Mouse (Mus musculus) adipocyte (in vitro differentiated cells): ENCODE results near the gene Gm17387.
"Not testable (repeated sequence)": the region's sequence is repeated elsewhere in the genome, so short reads cannot be mapped to it uniquely, and the experiment has no call there.

Source experiments
- DNase-seq: peaks from one replicate; pipeline ENCODE4 v3.0.0-alpha.2; 2016; ENCODE audit warnings: low spot score

Gm17387 gene

GRCm38 (mm10) chr7:141016707-141017697 lies 11.9 kb upstream of the Gm17387 start:
- DNase-seq: peak; percentile 73

GRCm38 (mm10) chr7:141017824-141018223 lies 11.1 kb upstream of the Gm17387 start, which contains the start of gene Ifitm6:
TSS of gene Ifitm6 (minus strand) at chr7:141017924.
- not testable (repeated sequence) for DNase-seq

GRCm38 (mm10) chr7:141019028-141019427 lies 9.9 kb upstream of the Gm17387 start:
- DNase-seq: no peak

DNA sequence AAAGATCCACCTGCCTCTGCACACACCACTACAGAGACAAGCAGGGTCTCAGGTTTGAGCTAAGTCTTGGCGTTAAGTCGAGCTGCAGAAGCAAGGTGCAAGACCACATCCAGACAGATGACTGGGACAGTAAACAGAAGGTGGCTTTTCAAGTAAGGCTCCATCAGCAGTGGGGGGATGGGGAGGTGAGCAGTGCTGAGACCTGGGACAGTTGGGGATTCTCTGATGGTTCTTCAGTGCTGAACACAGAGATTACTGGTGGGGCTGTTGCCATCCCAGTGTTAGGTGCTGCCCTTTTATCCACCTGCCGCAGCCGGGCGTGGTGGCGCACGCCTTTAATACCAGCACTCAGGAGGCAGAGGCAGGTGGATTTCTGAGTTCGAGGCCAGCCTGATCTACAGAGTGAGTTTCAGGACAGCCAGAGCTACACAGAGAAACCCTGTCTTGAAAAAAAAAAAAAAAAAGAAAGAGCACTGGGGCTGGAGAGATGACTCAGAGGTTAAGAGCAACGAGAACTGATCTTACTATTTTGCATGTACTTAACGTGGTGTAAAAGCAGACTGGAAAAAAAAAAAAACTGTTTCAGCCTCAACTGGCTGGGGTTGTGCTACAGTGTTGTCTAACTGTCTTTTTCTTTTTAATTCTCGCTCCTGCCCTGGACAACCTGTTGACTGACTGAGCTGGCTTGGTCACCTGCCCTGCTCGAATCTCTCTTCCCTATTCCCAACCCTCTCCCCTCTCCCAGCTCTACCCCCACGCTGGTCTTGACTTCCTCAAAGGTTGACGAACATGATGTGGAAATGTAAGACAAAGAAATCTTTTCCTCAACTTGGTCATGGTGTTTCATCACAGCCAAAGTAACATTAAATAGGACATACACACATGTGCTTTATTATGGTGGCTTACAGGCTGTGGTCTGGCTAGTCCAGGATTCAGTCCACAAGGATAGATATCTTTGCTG lies 7.2 kb upstream of the Gm17387 start:
- no peak for DNase-seq

DNA sequence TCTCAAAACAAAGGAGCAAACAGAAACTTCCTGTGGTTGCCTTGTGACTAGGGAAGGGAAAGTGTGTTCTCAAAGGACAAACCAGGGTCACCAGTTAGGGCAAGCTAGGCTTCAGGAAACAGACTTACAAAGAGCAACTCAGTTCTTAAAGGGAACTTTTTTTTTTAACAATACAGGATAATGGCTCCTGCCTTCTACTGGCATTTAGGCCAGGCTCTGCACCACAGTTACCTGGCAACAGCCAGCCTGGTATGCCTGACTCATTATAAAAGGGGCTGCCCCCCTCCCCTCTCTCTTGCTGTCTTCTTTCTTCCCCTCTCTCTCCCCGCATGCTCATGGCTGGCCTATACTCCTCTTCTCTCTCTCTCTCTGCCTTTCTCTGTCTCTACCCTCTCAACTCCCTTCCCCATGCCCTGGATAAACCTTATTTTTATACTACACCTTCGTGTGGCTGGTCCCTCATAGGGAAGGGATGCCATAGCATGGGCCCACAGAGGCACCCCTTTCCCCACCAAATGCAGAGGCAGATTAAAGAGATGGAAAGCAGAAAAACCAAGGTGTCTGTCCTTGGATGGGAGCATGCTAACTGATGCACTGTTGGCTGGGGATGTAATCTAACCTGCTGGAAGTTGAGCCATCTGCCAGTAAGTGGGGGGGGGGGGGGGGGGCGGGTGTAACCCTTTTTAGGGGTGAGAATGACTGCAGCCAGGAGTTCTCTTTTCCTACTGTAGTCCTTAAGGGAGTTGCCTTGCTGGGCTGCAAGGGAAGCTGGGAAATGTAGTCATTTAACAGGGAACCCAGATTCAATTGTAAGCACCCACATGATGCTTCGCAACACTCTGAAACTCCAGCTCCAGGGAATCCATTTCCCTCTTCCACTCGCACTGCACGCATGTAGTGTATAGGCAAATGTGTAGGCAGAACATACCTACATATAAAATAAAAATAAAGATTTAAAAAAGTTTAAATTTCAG lies 3.8 kb upstream of the Gm17387 start:
- DNase-seq: no peak

GRCm38 (mm10) chr7:141026097-141026739 lies 2.7 kb upstream of the Gm17387 start:
- DNase-seq: peak; percentile 40

- no peak for DNase-seq
Measured at GRCm38 (mm10) chr7:141026740-141027098, 2.2 kb upstream of the Gm17387 start.

- DNase-seq: no peak
Measured at GRCm38 (mm10) chr7:141030390-141030789, 1.5 kb downstream of the Gm17387 start.

GRCm38 (mm10) chr7:141032458-141033167 lies 3.7 kb downstream of the Gm17387 start:
- no peak for DNase-seq

DNA sequence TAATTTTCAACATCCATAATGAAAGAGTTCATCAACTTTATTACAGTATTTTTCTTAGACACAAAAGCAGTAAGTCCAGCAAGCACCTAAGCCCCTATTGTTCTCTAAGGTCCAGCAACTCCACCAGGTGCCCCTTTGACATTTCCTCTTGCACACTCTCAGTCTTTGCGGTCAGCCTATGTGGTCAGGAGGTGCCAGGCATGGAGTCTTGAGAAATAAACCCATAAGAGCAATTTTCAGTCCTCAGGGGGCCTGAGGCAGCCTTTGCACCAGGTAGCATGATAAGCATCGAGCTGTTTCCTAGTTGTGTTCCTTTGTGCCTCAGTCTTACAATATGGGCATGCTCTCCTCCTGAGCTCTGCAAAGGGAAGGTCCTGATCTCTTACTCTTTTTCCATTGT lies 7.7 kb downstream of the Gm17387 start:
- not testable (repeated sequence) for DNase-seq

- DNase-seq: no peak
Measured at GRCm38 (mm10) chr7:141038090-141039032, 9.4 kb downstream of the Gm17387 start.

DNA sequence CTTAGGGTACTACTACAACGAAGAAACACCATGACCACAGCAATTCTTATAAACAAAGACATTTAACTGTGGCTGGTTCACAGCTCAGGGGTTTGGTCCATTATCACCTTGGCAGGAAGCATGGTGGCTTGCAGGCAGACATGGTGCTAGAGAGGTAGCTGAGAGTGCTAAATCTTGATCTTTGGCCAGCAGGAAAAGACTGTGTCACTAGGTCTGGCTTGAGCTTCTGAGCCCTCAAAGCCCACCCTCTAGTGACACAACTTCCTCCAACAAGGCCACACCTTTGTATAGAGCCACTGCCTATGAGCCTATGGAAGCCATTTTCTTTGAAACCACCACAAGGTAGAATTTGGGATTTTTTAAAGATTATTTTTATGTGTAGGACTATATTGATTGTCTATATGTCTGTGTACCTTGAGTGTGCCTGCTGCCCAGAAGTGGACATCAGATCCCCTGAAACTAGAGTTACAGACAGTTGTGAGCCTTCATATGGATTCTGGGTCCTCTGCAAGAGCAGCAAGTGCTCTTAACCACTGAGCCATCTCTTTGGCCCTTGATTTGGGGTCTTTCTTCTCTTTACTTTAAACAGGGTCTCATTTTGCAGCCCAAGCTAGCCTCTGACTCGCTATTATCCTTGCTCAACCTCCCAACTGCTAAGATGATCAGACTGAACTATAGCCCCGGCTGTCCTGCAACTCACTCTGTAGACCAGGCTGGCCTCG lies 10.6 kb downstream of the Gm17387 start:
- no peak for DNase-seq

- DNase-seq: no peak
Measured at GRCm38 (mm10) chr7:141040867-141041606, 12.1 kb downstream of the Gm17387 start.

DNA sequence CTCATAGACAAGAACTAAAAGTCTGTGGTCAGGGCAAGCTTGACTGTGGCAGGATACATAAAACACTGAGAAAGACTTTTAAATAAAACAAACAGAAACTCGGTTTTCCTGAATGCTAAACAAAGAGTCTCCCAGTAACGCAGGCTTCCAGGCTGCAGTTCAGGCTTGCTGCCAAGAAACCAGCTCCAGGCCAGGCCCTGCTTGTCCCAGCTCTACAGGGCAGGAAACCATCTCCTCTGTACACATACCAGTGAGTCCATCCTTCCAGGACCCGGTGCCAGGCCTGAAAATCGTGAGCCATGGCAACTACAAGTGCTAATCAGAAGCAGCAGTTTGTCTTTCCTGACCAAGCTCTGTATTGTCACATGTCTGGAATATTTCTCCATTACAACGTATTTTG lies 12.7 kb downstream of the Gm17387 start:
- peak; percentile 95 for DNase-seq

GRCm38 (mm10) chr7:141042539-141042938 lies 13.6 kb downstream of the Gm17387 start:
- no peak for DNase-seq

GRCm38 (mm10) chr7:141046931-141047580 lies 18.1 kb downstream of the Gm17387 start:
- DNase-seq: peak; percentile 58
